Comparison of ENCODE assay signal across 8 mouse cellular contexts in genomic region chr7:15922220-15922773, GRCm38 (mm10). TPM values are rescaled to one million over a fixed set of nuclear protein-coding genes. Genes with fewer than 3 reads are reported as not detected.
DNase-seq lines count a peak whose midpoint lies in the region; ATAC-seq and TF ChIP-seq lines count a peak whose summit lies in the region.

Selenow (minus strand) TSS chr7:15922402.

- no peak for TF ChIP-seq CTCF in lung, postnatal 0 days (IDR thresholded peaks at IDR 0.05)

- peak; percentile 80 for DNase-seq in MEL-GATA-1-ER (ENCODE audit: extremely low read depth, low read depth)
- peak; percentile 94 for DNase-seq in cerebellum, adult 8-10 months
- DNase-seq in hindbrain, embryonic 10.5 days (ENCODE audit: low spot score), result peak; percentile 93
- peak; percentile 94 for DNase-seq in layer of hippocampus, adult 9-11 months
- peak; percentile 97 for DNase-seq in lung, postnatal 0 days (ENCODE audit: low spot score)
- DNase-seq in ovary, postnatal 14 days (ENCODE audit: low spot score), result peak; percentile 83
- peak; percentile 93 for DNase-seq in thymus, postnatal 14 days

- peak within 1 kb of the TSS; percentile 98 for H3K27ac ChIP-seq in hindbrain, embryonic 10.5 days
- H3K27ac ChIP-seq in lung, postnatal 0 days (ENCODE audit: low read length), result peak within 1 kb of the TSS; percentile 88

- H3K4me2 ChIP-seq in lung, postnatal 0 days (replicated peaks; ENCODE audit: low read depth, low read length), result peak within 1 kb of the TSS; percentile 75

- 0 out of 2 replicates have a peak, but pooled peaks have one; percentile 3 for TF ChIP-seq EP300 in lung, postnatal 0 days (IDR thresholded peaks at IDR 0.05)

- peak within 1 kb of the TSS; percentile 72 for H3K4me3 ChIP-seq in hindbrain, embryonic 10.5 days
- H3K4me3 ChIP-seq in lung, postnatal 0 days (ENCODE audit: low read depth, low read length), result peak within 1 kb of the TSS; percentile 72

- peak within 1 kb of the TSS; percentile 84 for H3K9ac ChIP-seq in lung, postnatal 0 days (replicated peaks; ENCODE audit: low read depth)

- ATAC-seq in frontal cortex, adult (ENCODE audit: low TSS enrichment), result peak; percentile 89
- ATAC-seq in lung, postnatal 0 days, result peak; percentile 98

- peaks cover 35% of the 10 kb centered on the region for H3K36me3 ChIP-seq in hindbrain, embryonic 10.5 days
- peaks cover 10% of the 10 kb centered on the region; the same call in 1 of the 2 replicates for H3K36me3 ChIP-seq in lung, postnatal 0 days (ENCODE audit: insufficient read depth, low read length)

- H3K4me1 ChIP-seq in hindbrain, embryonic 10.5 days (replicated peaks), result peaks cover 23% of the 10 kb centered on the region
- peaks cover 17% of the 10 kb centered on the region for H3K4me1 ChIP-seq in lung, postnatal 0 days (ENCODE audit: insufficient read depth, low read depth, low read length)

- peaks cover 7% of the 10 kb centered on the region for H3K27me3 ChIP-seq in hindbrain, embryonic 10.5 days (ENCODE audit: insufficient read depth, poor library complexity, severe bottlenecking)
- no peaks in the 10 kb centered on the region for H3K27me3 ChIP-seq in lung, postnatal 0 days (replicated peaks; ENCODE audit: insufficient read depth, low read length)

- WGBS in hindbrain, embryonic 10.5 days, result under 1% methylated on average over 33 of the region's 33 CpGs
- 1% methylated on average over 33 of the region's 33 CpGs for WGBS in lung, postnatal 0 days

- no peaks in the 10 kb centered on the region for H3K9me3 ChIP-seq in hindbrain, embryonic 10.5 days
- H3K9me3 ChIP-seq in lung, postnatal 0 days (ENCODE audit: low read length), result no peaks in the 10 kb centered on the region

RNA-seq across cellular contexts. Expression of gene Selenow, which starts in this region (rescaled TPM):
- 902 and 1,086 TPM in 2 replicates for polyA plus RNA-seq in hindbrain, embryonic 10.5 days (2016; fragmentation: Nextera tagmentation; extraction: Ambion mirVana)
- polyA plus RNA-seq in lung, postnatal 0 days (2015; fragmentation: Nextera tagmentation; extraction: Ambion mirVana), result 552 and 558 TPM in 2 replicates

Comparison
In these comparisons a context has a peak if more than half of its experiments do, and no peak if none do; other contexts are left out.
1. Peak in every context shown above with its lines: DNase-seq, ATAC-seq, H3K4me3 ChIP-seq and H3K27ac ChIP-seq.